Mouse (Mus musculus): ENCODE measurements around the gene Ube2g1. TPM values are rescaled to one million over a fixed set of nuclear protein-coding genes. Genes with fewer than 3 reads are reported as not detected.
"Not testable (repeated sequence)": the region's sequence is repeated elsewhere in the genome, so short reads cannot be mapped to it uniquely, and the experiment has no call there.

The Ube2g1 gene
- polyA plus RNA-seq, 1 experiment from 2014 or later = 85.6 TPM

- Histone ChIP-seq H3K4me1 (peaks cover 15% of the 10 kb centered on the region), H3K27ac (no peak overlapping the region), H3K36me3 (no peaks in the 10 kb centered on the region), H3K27me3 (ENCODE audit: low read depth, poor library complexity, severe bottlenecking) (peaks cover 23% of the 10 kb centered on the region), H3K4me3 (no peak overlapping the region), H3K9me3 (replicated peaks) (no peaks in the 10 kb centered on the region)
- 73% methylated on average over 4 of the region's 4 CpGs for WGBS
- DNase-seq (ENCODE audit: low spot score) = no peak
These were observed 28.6 kb upstream of the Ube2g1 start for GRCm38 (mm10) chr11:72578471-72578870.

GRCm38 (mm10) chr11:72581609-72582447 lies 25.3 kb upstream of the Ube2g1 start:
- peaks cover 3% of the 10 kb centered on the region; the same call in 1 of the 2 replicates for H3K4me1 ChIP-seq
- H3K4me3 ChIP-seq = no peak overlapping the region
- H3K27ac ChIP-seq = no peak overlapping the region
- no peak for DNase-seq (ENCODE audit: low spot score)
- no peaks in the 10 kb centered on the region for H3K9me3 ChIP-seq (replicated peaks)
- no peaks in the 10 kb centered on the region for H3K36me3 ChIP-seq
- peaks cover 11% of the 10 kb centered on the region for H3K27me3 ChIP-seq (ENCODE audit: low read depth, poor library complexity, severe bottlenecking)
- 72% methylated on average over 8 of the region's 8 CpGs for WGBS

GRCm38 (mm10) chr11:72582448-72582705 lies 24.7 kb upstream of the Ube2g1 start:
- no peaks in the 10 kb centered on the region for H3K9me3 ChIP-seq (replicated peaks)
- no peaks in the 10 kb centered on the region for H3K36me3 ChIP-seq
- H3K4me1 ChIP-seq = no peaks in the 10 kb centered on the region
- H3K27ac ChIP-seq = no peak overlapping the region
- peaks cover 7% of the 10 kb centered on the region for H3K27me3 ChIP-seq (ENCODE audit: low read depth, poor library complexity, severe bottlenecking)
- no peak overlapping the region for H3K4me3 ChIP-seq
- WGBS = 78% methylated on average over 3 of the region's 3 CpGs
- no peak for DNase-seq (ENCODE audit: low spot score)

GRCm38 (mm10) chr11:72583092-72583491 lies 24.0 kb upstream of the Ube2g1 start:
- Histone ChIP-seq H3K27me3 (ENCODE audit: low read depth, poor library complexity, severe bottlenecking) (no peaks in the 10 kb centered on the region; the same call in 1 of the 2 replicates), H3K4me3 (no peak overlapping the region), H3K9me3 (replicated peaks) (no peaks in the 10 kb centered on the region), H3K36me3 (no peaks in the 10 kb centered on the region), H3K27ac (no peak overlapping the region), H3K4me1 (no peaks in the 10 kb centered on the region)
- WGBS = 88% methylated on average over 2 of the region's 2 CpGs
- no peak for DNase-seq (ENCODE audit: low spot score)

GRCm38 (mm10) chr11:72586570-72586969 lies 20.5 kb upstream of the Ube2g1 start:
- Histone ChIP-seq H3K4me3 (no peak overlapping the region), H3K36me3 (no peaks in the 10 kb centered on the region), H3K27ac (no peak overlapping the region), H3K27me3 (ENCODE audit: low read depth, poor library complexity, severe bottlenecking) (no peaks in the 10 kb centered on the region), H3K4me1 (no peaks in the 10 kb centered on the region), H3K9me3 (replicated peaks) (no peaks in the 10 kb centered on the region)
- DNase-seq (ENCODE audit: low spot score) = no peak
- whole genome bisulfite sequencing = 90% methylated on average over 3 of the region's 3 CpGs

GRCm38 (mm10) chr11:72587537-72588233 lies 19.4 kb upstream of the Ube2g1 start:
- no peaks in the 10 kb centered on the region for H3K4me1 ChIP-seq
- H3K27me3 ChIP-seq (ENCODE audit: low read depth, poor library complexity, severe bottlenecking) = no peaks in the 10 kb centered on the region
- no peak overlapping the region for H3K4me3 ChIP-seq
- no peaks in the 10 kb centered on the region for H3K9me3 ChIP-seq (replicated peaks)
- no peak for DNase-seq (ENCODE audit: low spot score)
- no peak overlapping the region for H3K27ac ChIP-seq
- 75% methylated on average over 7 of the region's 7 CpGs for WGBS
- H3K36me3 ChIP-seq = no peaks in the 10 kb centered on the region

- WGBS = 76% methylated on average over 2 of the region's 2 CpGs
- Histone ChIP-seq H3K4me3 (no peak overlapping the region), H3K4me1 (no peaks in the 10 kb centered on the region)
These were observed 11.9 kb upstream of the Ube2g1 start for GRCm38 (mm10) chr11:72595010-72595737.

GRCm38 (mm10) chr11:72597780-72598179 lies 9.3 kb upstream of the Ube2g1 start:
- H3K27ac ChIP-seq = no peak overlapping the region
- no peaks in the 10 kb centered on the region for H3K4me1 ChIP-seq
- no peak for DNase-seq (ENCODE audit: low spot score)
- no peaks in the 10 kb centered on the region for H3K36me3 ChIP-seq
- H3K27me3 ChIP-seq (ENCODE audit: low read depth, poor library complexity, severe bottlenecking) = no peaks in the 10 kb centered on the region
- H3K4me3 ChIP-seq = no peak overlapping the region
- no peaks in the 10 kb centered on the region for H3K9me3 ChIP-seq (replicated peaks)
- WGBS = 94% methylated on average over 4 of the region's 4 CpGs

More at GRCm38 (mm10) chr11:72595010-72595737, 11.9 kb upstream of the Ube2g1 start:
- no peak for DNase-seq (ENCODE audit: low spot score)
- H3K27ac ChIP-seq = no peak overlapping the region
- no peaks in the 10 kb centered on the region for H3K9me3 ChIP-seq (replicated peaks)
- no peaks in the 10 kb centered on the region for H3K27me3 ChIP-seq (ENCODE audit: low read depth, poor library complexity, severe bottlenecking)
- H3K36me3 ChIP-seq = no peaks in the 10 kb centered on the region

- H3K4me1 ChIP-seq = peaks cover 12% of the 10 kb centered on the region
- no peaks in the 10 kb centered on the region for H3K36me3 ChIP-seq
- H3K27me3 ChIP-seq (ENCODE audit: low read depth, poor library complexity, severe bottlenecking) = no peaks in the 10 kb centered on the region
- peak; percentile 87 for DNase-seq (ENCODE audit: low spot score)
- H3K27ac ChIP-seq = peak overlapping the region; percentile 100
- peak overlapping the region; percentile 99 for H3K4me3 ChIP-seq
- WGBS = under 1% methylated on average over 79 of the region's 79 CpGs
- no peaks in the 10 kb centered on the region for H3K9me3 ChIP-seq (replicated peaks)
These were observed 487 bp downstream of the Ube2g1 start for GRCm38 (mm10) chr11:72607469-72608070.

GRCm38 (mm10) chr11:72608071-72608679 lies 1.1 kb downstream of the Ube2g1 start:
- Histone ChIP-seq H3K27me3 (ENCODE audit: low read depth, poor library complexity, severe bottlenecking) (no peaks in the 10 kb centered on the region), H3K9me3 (replicated peaks) (no peaks in the 10 kb centered on the region), H3K27ac (peak overlapping the region; percentile 100), H3K36me3 (no peaks in the 10 kb centered on the region), H3K4me3 (peak overlapping the region; percentile 99), H3K4me1 (peaks cover 12% of the 10 kb centered on the region)
- peak; percentile 92 for DNase-seq (ENCODE audit: low spot score)
- under 1% methylated on average over 55 of the region's 55 CpGs for WGBS

GRCm38 (mm10) chr11:72609242-72609641 lies 2.2 kb downstream of the Ube2g1 start:
- no peaks in the 10 kb centered on the region for H3K27me3 ChIP-seq (ENCODE audit: low read depth, poor library complexity, severe bottlenecking)
- H3K27ac ChIP-seq = no peak overlapping the region
- peaks cover 12% of the 10 kb centered on the region for H3K4me1 ChIP-seq
- DNase-seq (ENCODE audit: low spot score) = no peak
- peak overlapping the region; percentile 99 for H3K4me3 ChIP-seq
- no peaks in the 10 kb centered on the region for H3K36me3 ChIP-seq
- H3K9me3 ChIP-seq (replicated peaks) = no peaks in the 10 kb centered on the region

GRCm38 (mm10) chr11:72614336-72614735 lies 7.3 kb downstream of the Ube2g1 start:
- not testable (repeated sequence) for H3K27ac ChIP-seq; H3K36me3 ChIP-seq; H3K4me3 ChIP-seq; DNase-seq (ENCODE audit: low spot score); H3K9me3 ChIP-seq (replicated peaks); H3K27me3 ChIP-seq (ENCODE audit: low read depth, poor library complexity, severe bottlenecking); H3K4me1 ChIP-seq
- WGBS = 82% methylated on average over 3 of the region's 3 CpGs

Data from limb, embryonic 10.5 days (tissue).